ENCODE assay signal across 15 mouse cellular contexts in genomic region chr19:20924282-20924681, GRCm38 (mm10). TPM values are rescaled to one million over a fixed set of nuclear protein-coding genes. Genes with fewer than 3 reads are reported as not detected.
A peak's percentile ranks its signal among the peaks of the same experiment; 100 is the strongest.
DNase-seq lines count a peak whose midpoint lies in the region; ATAC-seq and TF ChIP-seq lines count a peak whose summit lies in the region.
"Had no signal": no experiment of that assay in that cellular context is flagged by ENCODE, and none has a peak within 500 bp of the region (broad histone marks: within the 10 kb centered on the region; RNA-seq: fewer than 3 reads in every experiment).

No protein-coding gene starts in this region.

- no peak overlapping the region for H3K4me2 ChIP-seq in hindbrain, embryonic 11.5 days (replicated peaks; ENCODE audit: low read depth, low read length)
- H3K4me2 ChIP-seq in neural tube, embryonic 12.5 days (replicated peaks): peak overlapping the region; percentile 39; the same call in 1 of the 2 replicates
- H3K4me2 ChIP-seq in hindbrain, embryonic 12.5 days (replicated peaks): peak overlapping the region; percentile 36; the same call in 1 of the 2 replicates

- no peaks in the 10 kb centered on the region for H3K4me1 ChIP-seq in hindbrain, embryonic 11.5 days (replicated peaks; ENCODE audit: control insufficient read depth, insufficient read depth, low read length)
- H3K4me1 ChIP-seq in hindbrain, embryonic 10.5 days (replicated peaks): peaks cover 14% of the 10 kb centered on the region
- peaks cover 8% of the 10 kb centered on the region; the same call in 1 of the 2 replicates for H3K4me1 ChIP-seq in neural tube, embryonic 12.5 days
- peaks cover 6% of the 10 kb centered on the region for H3K4me1 ChIP-seq in hindbrain, embryonic 12.5 days

- H3K36me3 ChIP-seq in hindbrain, embryonic 11.5 days (ENCODE audit: control insufficient read depth, insufficient read depth, low read length): no peaks in the 10 kb centered on the region
- H3K36me3 ChIP-seq in hindbrain, embryonic 10.5 days: no peaks in the 10 kb centered on the region
- H3K36me3 ChIP-seq in neural tube, embryonic 12.5 days: no peaks in the 10 kb centered on the region
- no peaks in the 10 kb centered on the region for H3K36me3 ChIP-seq in hindbrain, embryonic 12.5 days

- intact Hi-C loops in left cerebral cortex, adult 2 months (cut with DNase I): no loop called here

- H3K27ac ChIP-seq in hindbrain, embryonic 11.5 days (ENCODE audit: low read depth, low read length): no peak overlapping the region
- no peak overlapping the region for H3K27ac ChIP-seq in hindbrain, embryonic 10.5 days
- H3K27ac ChIP-seq in neural tube, embryonic 12.5 days: no peak overlapping the region
- H3K27ac ChIP-seq in hindbrain, embryonic 12.5 days: no peak overlapping the region
- H3K27ac ChIP-seq in left cerebral cortex, adult 2 months: no peak overlapping the region

- WGBS in hindbrain, embryonic 11.5 days: 50% methylated on average over 7 of the region's 7 CpGs
- WGBS in hindbrain, embryonic 10.5 days: 53% methylated on average over 7 of the region's 7 CpGs
- 53% methylated on average over 7 of the region's 7 CpGs for WGBS in neural tube, embryonic 12.5 days
- WGBS in hindbrain, embryonic 12.5 days: 49% methylated on average over 7 of the region's 7 CpGs

- TF ChIP-seq CTCF in left cerebral cortex, adult 2 months (IDR thresholded peaks at IDR 0.05): no peak

- no peaks in the 10 kb centered on the region for H3K27me3 ChIP-seq in hindbrain, embryonic 11.5 days (ENCODE audit: control insufficient read depth, insufficient read depth, low read length)
- no peaks in the 10 kb centered on the region for H3K27me3 ChIP-seq in hindbrain, embryonic 10.5 days (ENCODE audit: insufficient read depth, poor library complexity, severe bottlenecking)
- no peaks in the 10 kb centered on the region for H3K27me3 ChIP-seq in neural tube, embryonic 12.5 days (replicated peaks)
- H3K27me3 ChIP-seq in hindbrain, embryonic 12.5 days: no peaks in the 10 kb centered on the region

- H3K9me3 ChIP-seq in hindbrain, embryonic 11.5 days (ENCODE audit: control insufficient read depth, low read length): no peaks in the 10 kb centered on the region
- no peaks in the 10 kb centered on the region for H3K9me3 ChIP-seq in hindbrain, embryonic 10.5 days
- no peaks in the 10 kb centered on the region for H3K9me3 ChIP-seq in neural tube, embryonic 12.5 days
- no peaks in the 10 kb centered on the region for H3K9me3 ChIP-seq in hindbrain, embryonic 12.5 days (replicated peaks)

- DNase-seq in hindbrain, embryonic 11.5 days (ENCODE audit: low spot score): no peak
- DNase-seq in hindbrain, embryonic 10.5 days (ENCODE audit: low spot score): no peak
- DNase-seq in neural tube, embryonic 10.5 days (ENCODE audit: extremely low spot score, low spot score): no peak
- no peak for DNase-seq in left cerebral cortex, adult 2 months (ENCODE audit: extremely low spot score in 1 of 2, low spot score in 2 of 2)
- no peak for DNase-seq in thymus, postnatal 10 days (ENCODE audit: low spot score in 2 of 2)
- no peak for DNase-seq in adrenal gland, adult 8-10 months
- DNase-seq: adrenal gland, adult 2 months; cerebellum, adult 11-12 months; gastrocnemius, postnatal 10 days; thymus, postnatal 14 days had no signal

- H3K9ac ChIP-seq in hindbrain, embryonic 11.5 days (ENCODE audit: low read depth, low read length): no peak overlapping the region
- H3K9ac ChIP-seq in neural tube, embryonic 12.5 days: no peak overlapping the region
- no peak overlapping the region for H3K9ac ChIP-seq in hindbrain, embryonic 12.5 days

- H3K4me3 ChIP-seq in hindbrain, embryonic 11.5 days (ENCODE audit: low read depth, low read length): no peak overlapping the region
- no peak overlapping the region for H3K4me3 ChIP-seq in hindbrain, embryonic 10.5 days
- H3K4me3 ChIP-seq in neural tube, embryonic 12.5 days: no peak overlapping the region
- no peak overlapping the region for H3K4me3 ChIP-seq in hindbrain, embryonic 12.5 days
- no peak overlapping the region for H3K4me3 ChIP-seq in left cerebral cortex, adult 2 months

- peak; percentile 10; the same call in 1 of the 2 replicates for ATAC-seq in hindbrain, embryonic 11.5 days (ENCODE audit: low FRiP score)
- ATAC-seq in neural tube, embryonic 12.5 days (ENCODE audit: low FRiP score, low read depth): 0 out of 2 replicates have a peak, but pooled peaks have one; percentile 26
- 0 out of 2 replicates have a peak, but pooled peaks have one; percentile 18 for ATAC-seq in hindbrain, embryonic 12.5 days (ENCODE audit: low FRiP score)

RNA-seq across cellular contexts. Expression of gene Tmc1, which starts 29.7 kb away (rescaled TPM):
- polyA plus RNA-seq in hindbrain, embryonic 11.5 days (2014; fragmentation: Nextera tagmentation; extraction: Ambion mirVana): 0.71 and 0.96 TPM in 2 replicates
- polyA plus RNA-seq in hindbrain, embryonic 10.5 days (2016; fragmentation: Nextera tagmentation; extraction: Ambion mirVana): 0.31 and 0.41 TPM in 2 replicates
- polyA plus RNA-seq in neural tube, embryonic 12.5 days (2016; fragmentation: Nextera tagmentation; extraction: Ambion mirVana): 0.32 and 0.38 TPM in 2 replicates
- 0.08 and 0.20 TPM in 2 replicates for polyA plus RNA-seq in hindbrain, embryonic 12.5 days (2016; fragmentation: Nextera tagmentation; extraction: Ambion mirVana)
- under 1 TPM; 0.49 to 0.70 TPM for total RNA-seq in left cerebral cortex, adult 2 months (2021)
- total RNA-seq in adrenal gland, adult 8-10 months (2022): under 1 TPM; 0.15 to 0.30 (median 0.23) TPM
- total RNA-seq: adrenal gland, adult 2 months; gastrocnemius, postnatal 10 days; layer of hippocampus, adult 18-20 months; liver, adult 2 months; megakaryocyte progenitor cell, adult 5-6 weeks had no signal
- polyA plus RNA-seq: liver, adult 2 months had no signal
